Mouse (Mus musculus): ENCODE data around the gene Afap1.

DNA sequence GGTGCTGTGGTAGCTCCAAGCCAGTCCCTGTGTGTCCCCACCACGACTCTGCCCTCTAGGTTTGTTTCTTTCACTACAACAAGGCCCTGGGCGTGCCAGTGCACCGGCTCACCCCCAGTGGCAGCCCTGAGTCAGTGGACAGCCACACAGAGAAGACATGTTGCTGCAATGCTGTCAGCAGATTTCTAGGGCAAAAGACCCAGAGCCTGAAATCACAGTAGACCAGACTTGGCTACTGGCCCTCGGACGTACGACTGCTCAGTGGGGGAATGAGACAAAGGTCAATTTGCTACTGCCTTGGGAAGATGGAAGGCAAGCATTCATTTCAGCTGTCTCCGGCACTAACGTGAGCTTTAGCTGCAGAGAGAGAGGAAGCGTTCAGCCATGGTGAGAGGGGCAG, 10.7 kb upstream of the Afap1 start:
- no peak for TF ChIP-seq CTCF (IDR thresholded peaks at IDR 0.05; ENCODE audit: insufficient read depth, low read depth, low read length)
- TF ChIP-seq POLR2A (IDR thresholded peaks at IDR 0.05; ENCODE audit: insufficient read depth, low read depth, low read length) = no peak

Data from olfactory bulb, adult 2 months (tissue).